Mouse (Mus musculus) C2C12 (cell line): ENCODE results near the gene Clk2. TPM values are rescaled to one million over a fixed set of nuclear protein-coding genes. Genes with fewer than 3 reads are reported as not detected.

Experiments
- H3K27me3 ChIP-seq: one replicate; pipeline ENCODE4 v1.6.1; 2011; ENCODE audit not compliant: control insufficient read depth, insufficient read depth, insufficient read length
- H3K36me3 ChIP-seq: one replicate; pipeline ENCODE4 v1.6.1; 2011; ENCODE audit not compliant: control insufficient read depth, insufficient read depth
- H3K4me3 ChIP-seq: one replicate; pipeline ENCODE4 v1.5.1; 2011; ENCODE audit warnings: mild to moderate bottlenecking, control low read depth; ENCODE audit not compliant: poor library complexity, insufficient read depth, severe bottlenecking
- H3K79me2 ChIP-seq: one replicate; pipeline ENCODE4 v1.6.1; 2011; ENCODE audit not compliant: control insufficient read depth, insufficient read depth
- H3K79me3 ChIP-seq: one replicate; pipeline ENCODE4 v1.6.1; 2011; ENCODE audit warnings: low read depth, control low read depth
- H3ac ChIP-seq: one replicate; pipeline ENCODE3; 2011; ENCODE audit warnings: low read depth; ENCODE audit not compliant: control insufficient read depth, insufficient read length
- CEBPB ChIP-seq: IDR thresholded peaks from one replicate; pipeline ENCODE4 v1.6.1; 2011; ENCODE audit warnings: low read depth, mild to moderate bottlenecking, control low read depth, moderate library complexity
- CTCF ChIP-seq: IDR thresholded peaks from one replicate; pipeline ENCODE4 v1.5.1; 2011; ENCODE audit not compliant: control insufficient read depth, insufficient read depth, insufficient read length
- FOSL1 ChIP-seq: IDR thresholded peaks from one replicate; pipeline ENCODE4 v1.8.0; 2011; ENCODE audit warnings: mild to moderate bottlenecking, low read length; ENCODE audit not compliant: poor library complexity, insufficient read depth, severe bottlenecking
- MAX ChIP-seq: IDR thresholded peaks from one replicate; pipeline ENCODE4 v1.6.1; 2011; ENCODE audit warnings: mild to moderate bottlenecking, control low read depth
- MYOD1 ChIP-seq: IDR thresholded peaks from one replicate; pipeline ENCODE4 v1.6.1; 2011; ENCODE audit warnings: low read depth; ENCODE audit not compliant: control insufficient read depth, insufficient read length
- MYOG ChIP-seq: IDR thresholded peaks from one replicate; pipeline ENCODE4 v1.6.1; 2011; ENCODE audit not compliant: control insufficient read depth, insufficient read length; ENCODE audit errors: extremely low read depth
- USF1 ChIP-seq: IDR thresholded peaks from one replicate; pipeline ENCODE4 v1.6.1; 2011; ENCODE audit warnings: low read depth, mild to moderate bottlenecking, control low read depth, moderate library complexity
- polyA plus RNA-seq: library from polyadenylated mRNA; unstranded; fragments of >200 nt; fragmentation: generic; extraction: Trizol; gene quantifications from one replicate; pipeline ENCODE4 v1.2.1, GENCODE M21; 2012; ENCODE audit warnings: missing spikeins

The Clk2 gene
- polyA plus RNA-seq, 1 experiment = 14.5 TPM

DNA sequence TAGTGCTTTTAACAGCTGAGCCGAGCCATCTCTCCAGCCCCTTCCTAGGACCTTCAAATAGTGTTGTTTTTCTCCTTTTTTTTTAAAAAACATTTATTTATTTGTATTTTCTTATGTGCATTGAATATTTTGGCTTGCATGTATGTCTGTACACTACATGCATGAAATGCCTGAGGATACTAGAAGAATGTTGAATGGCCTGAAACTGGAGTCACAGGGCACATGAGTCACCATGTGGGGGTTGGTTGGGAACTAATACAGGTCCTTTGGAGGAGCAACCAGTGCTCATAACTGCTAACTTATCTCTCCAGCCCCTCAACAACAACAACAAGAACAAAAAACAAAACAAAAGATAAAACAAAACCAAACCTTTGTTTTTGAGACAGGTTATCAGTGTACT is 1.5 kb upstream of the Clk2 start:
- TF ChIP-seq MYOG = no peak
- TF ChIP-seq MAX = peak; percentile 38
- TF ChIP-seq USF1 = peak; percentile 96
- no peak for TF ChIP-seq MYOD1
- no peak for TF ChIP-seq CEBPB
- peak; percentile 9 for TF ChIP-seq FOSL1
- Histone ChIP-seq H3K36me3 (peaks cover 18% of the 10 kb centered on the region), H3ac (no peak overlapping the region), H3K27me3 (peaks cover 6% of the 10 kb centered on the region), H3K79me2 (peaks cover 32% of the 10 kb centered on the region), H3K79me3 (peaks cover 20% of the 10 kb centered on the region), H3K4me3 (no peak overlapping the region)

GRCm38 (mm10) chr3:89163643-89164245 is 851 bp upstream of the Clk2 start:
- Histone ChIP-seq H3K27me3 (no peaks in the 10 kb centered on the region), H3K4me3 (peak overlapping the region; percentile 60), H3ac (no peak overlapping the region), H3K36me3 (peaks cover 24% of the 10 kb centered on the region), H3K79me3 (peaks cover 20% of the 10 kb centered on the region), H3K79me2 (peaks cover 37% of the 10 kb centered on the region)
- TF ChIP-seq CTCF = no peak
- no peak for TF ChIP-seq MAX
- TF ChIP-seq MYOD1 = no peak

DNA sequence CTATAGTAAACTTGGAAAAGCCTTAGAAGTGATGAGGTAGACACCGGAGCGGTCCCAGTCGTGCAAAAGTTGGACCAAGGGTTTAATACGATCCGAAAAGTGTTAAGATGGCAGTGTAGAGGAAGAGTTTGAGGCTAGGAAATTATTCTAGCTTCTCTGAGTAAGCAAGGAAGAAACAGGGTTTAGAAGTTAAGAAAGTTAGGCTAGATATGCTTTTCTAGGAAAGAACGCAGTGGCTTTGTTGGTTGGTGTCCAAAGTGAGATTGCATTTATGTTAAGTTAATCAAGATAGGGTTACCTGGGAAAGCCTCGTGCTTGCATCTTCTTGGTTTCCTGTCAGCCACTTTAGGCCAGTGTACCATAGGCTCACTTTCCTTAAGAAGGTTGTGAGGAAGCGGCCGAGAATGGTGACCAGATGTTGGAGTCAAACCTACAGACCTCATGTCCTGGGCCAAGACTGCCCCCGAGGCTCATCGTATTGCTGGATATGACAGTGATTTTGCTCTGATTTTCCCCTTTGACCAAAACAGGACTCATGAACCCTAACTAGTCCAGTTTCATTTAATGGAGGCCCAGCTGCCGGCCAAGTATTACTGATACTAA is 774 bp downstream of the Clk2 start:
- peaks cover 37% of the 10 kb centered on the region for H3K79me2 ChIP-seq
- peaks cover 40% of the 10 kb centered on the region for H3K36me3 ChIP-seq
- no peak for TF ChIP-seq FOSL1
- no peak for TF ChIP-seq MYOG
- TF ChIP-seq MAX = no peak
- no peak for TF ChIP-seq CTCF
- no peak for TF ChIP-seq MYOD1
- no peak for TF ChIP-seq CEBPB
- TF ChIP-seq USF1 = no peak
- H3ac ChIP-seq = peak overlapping the region; percentile 89
- peaks cover 20% of the 10 kb centered on the region for H3K79me3 ChIP-seq
- H3K4me3 ChIP-seq = peak overlapping the region; percentile 60
- H3K27me3 ChIP-seq = no peaks in the 10 kb centered on the region

DNA sequence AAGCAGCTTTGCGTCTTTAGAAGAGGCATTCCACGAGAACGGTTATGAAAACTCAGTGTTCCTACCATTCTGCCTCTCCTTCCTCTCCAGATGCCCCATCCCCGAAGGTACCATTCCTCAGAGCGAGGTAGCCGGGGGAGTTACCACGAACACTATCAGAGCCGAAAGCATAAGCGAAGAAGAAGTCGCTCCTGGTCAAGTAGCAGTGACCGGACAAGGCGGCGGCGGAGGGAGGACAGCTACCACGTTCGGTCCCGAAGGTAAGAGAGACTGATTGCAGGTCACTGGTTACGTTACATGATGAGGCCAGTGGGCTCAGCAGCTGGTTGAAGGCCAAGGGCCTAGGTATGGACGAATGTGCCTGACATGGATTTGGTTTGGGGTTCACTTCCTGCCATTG is 2.4 kb downstream of the Clk2 start:
- Histone ChIP-seq H3K79me3 (peaks cover 20% of the 10 kb centered on the region), H3K79me2 (peaks cover 37% of the 10 kb centered on the region), H3K27me3 (no peaks in the 10 kb centered on the region), H3K36me3 (peaks cover 55% of the 10 kb centered on the region), H3K4me3 (no peak overlapping the region), H3ac (no peak overlapping the region)
- TF ChIP-seq CEBPB (no peak), CTCF (no peak), MAX (no peak), USF1 (no peak), FOSL1 (no peak), MYOG (no peak), MYOD1 (no peak)

GRCm38 (mm10) chr3:89174844-89175243 is 10.2 kb downstream of the Clk2 start:
- H3ac ChIP-seq = no peak overlapping the region
- H3K79me3 ChIP-seq = peaks cover 13% of the 10 kb centered on the region
- TF ChIP-seq FOSL1 = no peak
- no peak for TF ChIP-seq MAX
- TF ChIP-seq MYOG = no peak
- TF ChIP-seq CEBPB = no peak
- no peak for TF ChIP-seq USF1
- TF ChIP-seq CTCF = no peak
- TF ChIP-seq MYOD1 = no peak
- peaks cover 22% of the 10 kb centered on the region for H3K79me2 ChIP-seq
- H3K36me3 ChIP-seq = peaks cover 79% of the 10 kb centered on the region
- H3K4me3 ChIP-seq = no peak overlapping the region
- no peaks in the 10 kb centered on the region for H3K27me3 ChIP-seq

- Histone ChIP-seq H3ac (no peak overlapping the region), H3K79me3 (peaks cover 13% of the 10 kb centered on the region), H3K79me2 (peaks cover 22% of the 10 kb centered on the region), H3K27me3 (no peaks in the 10 kb centered on the region), H3K4me3 (no peak overlapping the region), H3K36me3 (peaks cover 79% of the 10 kb centered on the region)
- TF ChIP-seq FOSL1 = no peak
- TF ChIP-seq CEBPB = no peak
- TF ChIP-seq CTCF = no peak
- TF ChIP-seq MAX = no peak
- TF ChIP-seq MYOG = no peak
- no peak for TF ChIP-seq USF1
- no peak for TF ChIP-seq MYOD1
Observed at GRCm38 (mm10) chr3:89175544-89175943, 10.9 kb downstream of the Clk2 start.
